Mouse (Mus musculus): ENCODE data around the gene Olfr589. TPM values are rescaled to one million over a fixed set of nuclear protein-coding genes. Genes with fewer than 3 reads are reported as not detected.

Gene Olfr589
- total RNA-seq (2023): not detected in 4 replicates

GRCm38 (mm10) chr7:103156256-103156655, at the start of gene Olfr589:
Olfr589 (minus strand) TSS chr7:103156356.

GRCm38 (mm10) chr7:103184503-103184902, 28.3 kb upstream of the Olfr589 start, which contains the start of gene Olfr592:
Olfr592 (plus strand) TSS chr7:103184803.

GRCm38 (mm10) chr7:103178240-103178639, 22.1 kb upstream of the Olfr589 start, which contains the start of gene Olfr591:
Olfr591 (minus strand) TSS chr7:103178340.

GRCm38 (mm10) chr7:103140579-103140978, 15.6 kb downstream of the Olfr589 start, which contains the start of gene Olfr588-ps1:
Olfr588-ps1 (plus strand) TSS chr7:103140879.

GRCm38 (mm10) chr7:103125538-103125937, 30.6 kb downstream of the Olfr589 start, which contains the start of gene Olfr586:
Olfr586 (minus strand) TSS chr7:103125638.

Other genes with a start within 250 kb of the Olfr589 start
- not detected in 4 replicates for gene Olfr571, start 238.8 kb downstream of the Olfr589 start, total RNA-seq (2023)
- not detected in 4 replicates for gene Olfr572, start 231.9 kb downstream of the Olfr589 start, total RNA-seq (2023)
- not detected in 4 replicates for gene Olfr573-ps1, start 213.8 kb downstream of the Olfr589 start, total RNA-seq (2023)
- not detected in 4 replicates for gene Olfr574, start 207.9 kb downstream of the Olfr589 start, total RNA-seq (2023)
- not detected in 4 replicates for gene Olfr575, start 197.6 kb downstream of the Olfr589 start, total RNA-seq (2023)
- gene Olfr576, start 193.7 kb downstream of the Olfr589 start, total RNA-seq (2023): not detected in 4 replicates
- gene Olfr577, start 180.4 kb downstream of the Olfr589 start, total RNA-seq (2023): not detected in 4 replicates
- gene Olfr578, start 167.0 kb downstream of the Olfr589 start, total RNA-seq (2023): not detected in 4 replicates
- gene Olfr582, start 118.3 kb downstream of the Olfr589 start, total RNA-seq (2023): not detected in 4 replicates
- gene Olfr583, start 105.1 kb downstream of the Olfr589 start, total RNA-seq (2023): not detected in 4 replicates
- not detected in 4 replicates for gene Olfr584, start 74.5 kb downstream of the Olfr589 start, total RNA-seq (2023)
- gene Olfr585, start 58.6 kb downstream of the Olfr589 start, total RNA-seq (2023): not detected in 4 replicates
- gene Olfr586, start 30.7 kb downstream of the Olfr589 start, total RNA-seq (2023): not detected in 4 replicates
- not detected in 4 replicates for gene Olfr588-ps1, start 15.5 kb downstream of the Olfr589 start, total RNA-seq (2023)
- gene Olfr591, start 22.0 kb upstream of the Olfr589 start, total RNA-seq (2023): not detected in 4 replicates
- gene Olfr592, start 28.4 kb upstream of the Olfr589 start, total RNA-seq (2023): not detected in 4 replicates
- not detected in 4 replicates for gene Olfr593, start 55.5 kb upstream of the Olfr589 start, total RNA-seq (2023)
- gene Olfr594, start 60.6 kb upstream of the Olfr589 start, total RNA-seq (2023): not detected in 4 replicates
- gene Usp17ld, start 96.1 kb upstream of the Olfr589 start, total RNA-seq (2023): not detected in 4 replicates
- not detected in 4 replicates for gene Olfr596, start 149.3 kb upstream of the Olfr589 start, total RNA-seq (2023)
- gene Olfr597, start 160.0 kb upstream of the Olfr589 start, total RNA-seq (2023): not detected in 4 replicates
- gene Olfr598, start 167.2 kb upstream of the Olfr589 start, total RNA-seq (2023): not detected in 4 replicates
- gene Olfr599, start 179.6 kb upstream of the Olfr589 start, total RNA-seq (2023): not detected in 4 replicates
- gene Olfr600, start 193.3 kb upstream of the Olfr589 start, total RNA-seq (2023): not detected in 4 replicates
- not detected in 4 replicates for gene Olfr601, start 206.3 kb upstream of the Olfr589 start, total RNA-seq (2023)
- not detected in 4 replicates for gene Olfr603, start 229.8 kb upstream of the Olfr589 start, total RNA-seq (2023)